Mouse (Mus musculus) ovary, postnatal 14 days (tissue): Measurements from ENCODE around the gene Stk19.
"Not testable (repeated sequence)": the region's sequence is repeated elsewhere in the genome, so short reads cannot be mapped to it uniquely, and the experiment has no call there.

Source experiments
- DNase-seq: peaks from one replicate; pipeline ENCODE4 v3.0.0; 2022; ENCODE audit warnings: low spot score

Stk19 gene

DNA sequence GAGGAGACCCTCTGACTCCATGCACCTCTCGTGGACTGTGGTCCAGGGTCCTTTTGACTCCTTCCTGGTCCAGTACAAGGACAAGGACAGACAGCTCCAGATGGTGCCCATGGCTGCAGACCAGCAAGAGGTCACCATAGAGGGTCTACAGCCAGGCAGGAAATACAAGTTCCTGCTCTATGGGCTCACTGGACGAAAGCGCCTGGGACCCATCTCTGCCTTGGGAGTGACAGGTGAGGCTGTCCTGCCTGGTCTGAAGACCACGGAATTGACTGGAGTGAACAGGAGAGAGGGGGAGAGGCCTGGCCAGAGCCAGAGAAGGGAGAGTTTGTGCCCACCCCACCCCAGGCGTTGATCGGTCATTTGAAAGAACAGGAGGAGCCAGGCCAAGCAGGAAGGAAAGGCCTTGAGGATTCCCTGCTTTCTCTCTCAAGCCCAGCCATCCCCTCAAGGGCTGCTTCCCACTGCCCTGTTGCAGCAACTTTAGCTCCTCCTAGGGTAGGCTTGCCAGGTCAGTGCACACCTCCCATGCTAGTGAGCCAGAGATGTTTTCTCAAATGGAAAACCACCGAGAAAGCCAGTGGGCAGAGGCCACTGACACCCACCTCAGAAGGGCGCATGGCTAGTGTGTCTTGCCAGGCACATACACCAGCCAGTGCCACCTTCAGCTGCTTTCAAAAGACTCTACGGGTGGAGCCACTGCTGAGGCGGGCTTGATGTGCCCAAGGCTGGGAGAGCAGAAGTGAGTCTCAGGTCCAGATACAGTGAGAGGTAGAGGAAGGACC is 39.3 kb downstream of the Stk19 start:
- DNase-seq = not testable (repeated sequence)

DNA sequence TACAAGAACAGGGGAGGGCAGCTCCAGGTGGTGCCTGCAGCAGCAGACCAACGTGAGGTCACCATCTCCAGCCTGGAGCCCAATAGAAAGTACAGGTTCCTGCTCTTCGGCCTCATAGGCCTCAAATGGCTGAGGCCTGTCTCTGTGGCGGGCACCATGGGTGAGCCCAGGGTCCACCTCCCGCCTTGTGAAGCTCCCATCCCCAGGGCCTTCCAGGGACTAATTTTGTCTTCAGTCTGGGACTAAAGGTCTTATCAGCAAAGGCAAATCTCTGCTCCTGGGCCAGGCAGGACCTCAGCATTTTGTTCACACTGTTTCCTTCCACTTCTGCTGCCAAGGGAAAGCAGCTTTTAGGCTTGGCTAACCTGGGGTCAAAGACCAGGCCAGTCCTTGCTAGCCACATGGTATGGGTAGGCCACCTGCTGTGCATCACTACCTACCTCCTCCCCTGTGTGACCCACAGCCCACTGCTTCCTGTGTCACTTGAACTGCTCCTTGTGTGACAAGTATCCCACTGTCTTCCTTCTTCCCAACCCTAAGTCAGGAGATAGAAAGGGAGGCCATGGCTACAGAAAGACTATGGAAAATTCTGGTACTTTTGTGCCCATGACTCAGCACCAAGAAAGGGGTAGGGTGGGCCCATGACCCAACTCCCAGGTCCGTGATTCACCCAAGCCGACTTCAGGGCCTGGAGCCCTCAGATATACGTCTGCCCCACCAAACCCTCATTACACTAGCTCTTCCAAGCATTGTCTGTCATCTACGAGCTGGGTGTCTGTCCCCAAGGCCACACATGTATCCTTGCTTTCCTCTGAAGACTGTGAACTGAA is 40.2 kb downstream of the Stk19 start:
- DNase-seq = no peak

DNA sequence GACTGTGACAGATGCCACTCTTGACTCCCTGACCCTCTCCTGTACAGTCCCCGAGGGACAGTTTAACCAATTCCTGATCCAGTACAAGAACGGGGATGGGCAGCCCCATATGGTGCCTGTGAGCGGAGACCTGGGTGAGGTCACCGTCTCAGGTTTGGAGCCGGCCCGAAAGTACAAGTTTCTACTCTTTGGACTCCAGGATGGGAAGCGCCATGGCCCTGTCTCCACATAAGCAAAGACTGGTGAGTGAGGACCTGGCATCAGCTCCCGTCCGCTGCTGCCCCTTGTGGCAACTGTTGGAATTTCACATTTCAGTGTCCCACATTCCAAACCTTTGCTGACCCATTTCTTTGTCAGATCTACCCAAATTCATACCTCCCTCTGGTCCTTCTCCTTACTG is 41.1 kb downstream of the Stk19 start:
- DNase-seq = peak; percentile 29

DNA sequence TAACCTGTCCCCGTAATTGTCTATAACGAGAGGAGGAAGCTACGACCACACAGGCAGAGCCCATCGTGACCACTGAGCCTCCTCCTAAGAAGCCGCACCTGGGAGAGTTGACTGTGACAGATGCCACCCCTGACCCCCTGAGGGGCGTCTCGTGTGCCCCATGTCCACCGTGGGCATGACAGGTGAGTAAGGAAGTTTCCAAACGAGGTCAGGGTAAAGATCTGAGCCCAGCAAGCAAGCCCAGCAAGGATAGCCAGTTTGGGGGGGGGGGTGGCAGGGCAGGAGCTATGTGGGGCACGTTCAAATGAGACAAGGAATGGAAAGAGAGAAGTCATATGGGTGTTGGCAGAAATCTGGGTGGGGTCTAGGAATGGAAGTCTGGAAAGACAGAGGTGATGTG is 41.7 kb downstream of the Stk19 start:
- no peak for DNase-seq

DNA sequence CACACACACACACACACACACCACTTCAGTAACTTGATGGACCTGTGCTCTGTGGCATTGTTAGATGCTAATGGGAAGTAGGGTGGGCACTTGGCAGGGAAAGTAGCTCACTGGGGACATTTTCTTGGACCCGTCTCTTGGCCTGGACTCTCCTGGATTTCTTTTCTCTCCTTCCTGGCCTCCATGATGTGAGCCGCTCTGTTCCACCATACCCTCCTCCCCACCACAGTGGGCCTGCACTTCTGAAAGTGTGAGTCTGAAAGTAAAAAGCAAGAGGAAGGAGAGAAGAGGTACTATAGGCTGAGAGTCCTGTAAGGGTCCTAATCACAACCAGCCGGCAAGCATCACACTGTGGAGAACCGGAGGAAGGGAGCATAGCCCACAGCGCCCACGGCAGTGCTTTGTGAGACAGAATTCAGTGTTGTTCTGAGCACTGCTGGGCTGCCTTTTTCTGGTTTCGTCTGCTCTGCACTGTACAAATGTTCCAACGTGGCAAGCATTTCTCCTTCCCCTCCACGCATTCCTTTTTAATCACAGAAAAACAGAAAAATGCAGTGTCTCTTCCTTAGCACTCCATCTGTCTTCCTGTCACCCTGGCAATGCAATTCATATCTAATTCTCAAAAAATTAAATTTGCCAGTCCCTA is 58.9 kb downstream of the Stk19 start:
- no peak for DNase-seq
